Comparison of ENCODE assay signal across 8 mouse cellular contexts in the genomic region with DNA sequence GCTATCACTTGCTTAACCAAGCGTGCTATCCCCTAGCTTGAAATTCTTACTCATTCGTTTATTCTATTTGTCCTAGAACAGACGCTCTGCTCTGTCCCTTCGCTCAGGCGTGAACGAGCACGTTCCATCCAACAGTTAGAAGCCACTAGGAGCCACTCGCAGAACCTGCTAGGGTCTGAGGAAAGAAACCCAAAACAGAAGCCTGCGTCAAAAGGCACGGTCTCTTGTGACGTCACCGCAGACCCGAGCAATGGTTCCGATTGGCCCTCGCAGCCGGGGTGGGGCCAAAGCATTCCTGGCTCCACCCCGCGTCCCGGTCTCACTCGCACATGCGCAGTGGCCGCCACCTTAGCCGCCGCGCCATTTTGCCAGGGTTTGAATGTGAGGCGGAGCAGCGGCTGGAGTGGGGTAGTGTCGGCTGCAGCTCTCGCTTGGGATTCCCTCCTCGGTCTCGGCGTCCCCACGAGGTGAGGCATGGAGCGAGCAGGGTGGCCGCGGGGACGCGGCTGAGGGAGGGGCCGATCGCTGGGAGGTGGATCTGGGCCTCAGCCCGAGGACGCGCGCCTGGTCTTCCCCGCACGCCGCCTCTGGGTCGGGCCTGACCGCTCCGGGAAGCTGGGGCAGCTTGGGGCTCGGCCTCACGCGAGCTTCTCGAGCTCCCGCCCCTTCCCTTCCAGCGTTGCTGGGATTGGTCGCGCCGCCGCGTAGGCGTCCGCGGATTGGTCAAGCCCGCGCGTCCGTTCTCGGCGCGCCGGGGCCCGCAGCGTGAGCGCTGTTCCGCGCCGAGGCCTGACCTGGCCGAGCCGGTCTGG. TPM values are rescaled to one million over a fixed set of nuclear protein-coding genes. Genes with fewer than 3 reads are reported as not detected.
A peak's percentile ranks its signal among the peaks of the same experiment; 100 is the strongest.
DNase-seq lines count a peak whose midpoint lies in the region; ATAC-seq and TF ChIP-seq lines count a peak whose summit lies in the region.

A gene (plus strand): TSS at position 330 of the 812 bp plus-strand sequence.

- peak; percentile 98 for DNase-seq in brain, embryonic 14.5 days (ENCODE audit: low read depth)
- peak; percentile 85 for DNase-seq in liver, adult 2 months (ENCODE audit: extremely low read depth, low read depth, low spot score)
- DNase-seq in splenic B cell, adult 2 months (ENCODE audit: low read depth, low spot score) = peak; percentile 99

- H3K36me3 ChIP-seq in C2C12 (ENCODE audit: control insufficient read depth, insufficient read depth) (peaks cover 20% of the 10 kb centered on the region), myocyte (ENCODE audit: control insufficient read depth, insufficient read depth) (no peaks in the 10 kb centered on the region)
- H3K36me3 ChIP-seq in erythroblast, embryonic 14.5 days (ENCODE audit: control insufficient read depth) = peaks cover 26% of the 10 kb centered on the region
- no peaks in the 10 kb centered on the region for H3K36me3 ChIP-seq in heart, embryonic 11.5 days (ENCODE audit: control insufficient read depth, insufficient read depth, low read length)
- 0 out of 2 replicates have a peak, but pooled peaks cover 3% of the 10 kb centered on the region for H3K36me3 ChIP-seq in kidney, embryonic 16.5 days (ENCODE audit: insufficient read depth, low read length)
- H3K36me3 ChIP-seq in liver, adult 2 months (ENCODE audit: control insufficient read depth, insufficient read depth, low read length) = no peaks in the 10 kb centered on the region
- H3K36me3 ChIP-seq in splenic B cell, adult 2 months (ENCODE audit: control insufficient read depth, insufficient read depth, low read length, poor library complexity, severe bottlenecking) = no peaks in the 10 kb centered on the region

- no peak for TF ChIP-seq CTCF in C2C12 (IDR thresholded peaks at IDR 0.05; ENCODE audit: control insufficient read depth, insufficient read depth, insufficient read length)
- no peak for TF ChIP-seq CTCF in brain, embryonic 14.5 days (IDR thresholded peaks at IDR 0.05; ENCODE audit: borderline replicate concordance, extremely low read depth, insufficient read depth, insufficient read length)
- TF ChIP-seq CTCF in liver, adult 2 months (IDR thresholded peaks at IDR 0.05; ENCODE audit: low read depth, low read length) = no peak

- H3K27me3 ChIP-seq in C2C12 (ENCODE audit: control insufficient read depth, insufficient read depth, insufficient read length) (no peaks in the 10 kb centered on the region), myocyte (ENCODE audit: control insufficient read depth, insufficient read depth, insufficient read length) (no peaks in the 10 kb centered on the region)
- no peaks in the 10 kb centered on the region for H3K27me3 ChIP-seq in erythroblast, embryonic 14.5 days (ENCODE audit: control insufficient read depth)
- H3K27me3 ChIP-seq in heart, embryonic 11.5 days (ENCODE audit: control insufficient read depth, insufficient read depth, low read length) = no peaks in the 10 kb centered on the region
- no peaks in the 10 kb centered on the region for H3K27me3 ChIP-seq in kidney, embryonic 16.5 days (ENCODE audit: insufficient read depth, low read length)
- no peaks in the 10 kb centered on the region for H3K27me3 ChIP-seq in liver, adult 2 months (ENCODE audit: control insufficient read depth, insufficient read depth, low read length)
- H3K27me3 ChIP-seq in splenic B cell, adult 2 months (ENCODE audit: control insufficient read depth, insufficient read depth, low read length, poor library complexity, severe bottlenecking) = no peaks in the 10 kb centered on the region

- H3ac ChIP-seq in C2C12 (ENCODE audit: control insufficient read depth, insufficient read length, low read depth) = peak within 1 kb of the TSS; percentile 95
- H3ac ChIP-seq in myocyte (ENCODE audit: control insufficient read depth, insufficient read length) = peak within 1 kb of the TSS; percentile 56

- H3K79me3 ChIP-seq in C2C12 (ENCODE audit: low read depth) = peaks cover 44% of the 10 kb centered on the region

- under 1% methylated on average over 80 of the region's 80 CpGs for WGBS in heart, embryonic 11.5 days (ENCODE audit: insufficient replicate concordance)
- WGBS in kidney, embryonic 16.5 days = under 1% methylated on average over 80 of the region's 80 CpGs
- WGBS in liver, adult 2 months = 1% methylated on average over 80 of the region's 80 CpGs

- peak; percentile 96 for ATAC-seq in heart, embryonic 11.5 days (replicated peaks; ENCODE audit: insufficient number of reproducible peaks, low FRiP score, low TSS enrichment)
- ATAC-seq in kidney, embryonic 16.5 days (ENCODE audit: low FRiP score, low TSS enrichment) = peak; percentile 99

- H3K79me2 ChIP-seq in C2C12 (ENCODE audit: control insufficient read depth, insufficient read depth) = peaks cover 52% of the 10 kb centered on the region
- peaks cover 20% of the 10 kb centered on the region; the same call in 1 of the 2 replicates for H3K79me2 ChIP-seq in liver, adult 2 months (ENCODE audit: control insufficient read depth, insufficient read depth, low read length)
- H3K79me2 ChIP-seq in myocyte (ENCODE audit: control insufficient read depth, insufficient read depth) = peaks cover 46% of the 10 kb centered on the region

- peak within 1 kb of the TSS; percentile 98 for H3K9ac ChIP-seq in heart, embryonic 11.5 days (ENCODE audit: low read depth, low read length)
- peak within 1 kb of the TSS; percentile 91 for H3K9ac ChIP-seq in kidney, embryonic 16.5 days (replicated peaks; ENCODE audit: low read length)
- peak within 1 kb of the TSS; percentile 92 for H3K9ac ChIP-seq in liver, adult 2 months (ENCODE audit: low read depth, low read length)

- H3K4me3 ChIP-seq in C2C12 (ENCODE audit: insufficient read depth, poor library complexity, severe bottlenecking) (peak within 1 kb of the TSS; percentile 69), myocyte (peak within 1 kb of the TSS; percentile 69)
- H3K4me3 ChIP-seq in erythroblast, embryonic 14.5 days (replicated peaks) = peak within 1 kb of the TSS; percentile 97
- peak within 1 kb of the TSS; percentile 70 for H3K4me3 ChIP-seq in heart, embryonic 11.5 days (ENCODE audit: low read depth, low read length)
- H3K4me3 ChIP-seq in kidney, embryonic 16.5 days (ENCODE audit: low read length) = peak within 1 kb of the TSS; percentile 96
- H3K4me3 ChIP-seq in liver, adult 2 months (ENCODE audit: insufficient read depth, low read depth, low read length) = peak within 1 kb of the TSS; percentile 90

- peaks cover 49% of the 10 kb centered on the region for H3K4me1 ChIP-seq in erythroblast, embryonic 14.5 days (ENCODE audit: control insufficient read depth)
- H3K4me1 ChIP-seq in heart, embryonic 11.5 days (ENCODE audit: control insufficient read depth, insufficient read depth, low read length) = peaks cover 9% of the 10 kb centered on the region
- peaks cover 13% of the 10 kb centered on the region for H3K4me1 ChIP-seq in kidney, embryonic 16.5 days (ENCODE audit: insufficient read depth, low read length)
- peaks cover 7% of the 10 kb centered on the region for H3K4me1 ChIP-seq in liver, adult 2 months (ENCODE audit: control insufficient read depth, insufficient read depth, low read length)

- H3K4me2 ChIP-seq in heart, embryonic 11.5 days = peak within 1 kb of the TSS; percentile 91
- peak within 1 kb of the TSS; percentile 97 for H3K4me2 ChIP-seq in kidney, embryonic 16.5 days (replicated peaks; ENCODE audit: low read depth, low read length)
- H3K4me2 ChIP-seq in myocyte (ENCODE audit: low read depth) = peak within 1 kb of the TSS; percentile 73

- H3K9me3 ChIP-seq in erythroblast, embryonic 14.5 days (ENCODE audit: control insufficient read depth, low read length) = no peaks in the 10 kb centered on the region
- H3K9me3 ChIP-seq in heart, embryonic 11.5 days (replicated peaks; ENCODE audit: control insufficient read depth, low read length) = no peaks in the 10 kb centered on the region; the same call in 1 of the 2 replicates
- no peaks in the 10 kb centered on the region for H3K9me3 ChIP-seq in kidney, embryonic 16.5 days (ENCODE audit: low read length)

- peak; percentile 58; the same call in 1 of the 2 replicates for TF ChIP-seq POLR2A in brain, embryonic 14.5 days (IDR thresholded peaks at IDR 0.05; ENCODE audit: borderline replicate concordance, extremely low read depth, insufficient read depth, insufficient read length, poor library complexity, severe bottlenecking)
- no peak; the same call in 1 of the 2 replicates for TF ChIP-seq POLR2A in liver, adult 2 months (IDR thresholded peaks at IDR 0.05; ENCODE audit: extremely low read depth, insufficient read depth, low read length)
- peak; percentile 98 for TF ChIP-seq POLR2A in myocyte (IDR thresholded peaks at IDR 0.05; ENCODE audit: insufficient read length, low read depth)

- H3K27ac ChIP-seq in heart, embryonic 11.5 days (ENCODE audit: low read depth, low read length) = peak within 1 kb of the TSS; percentile 99
- H3K27ac ChIP-seq in kidney, embryonic 16.5 days (ENCODE audit: low read length) = peak within 1 kb of the TSS; percentile 99
- peak within 1 kb of the TSS; percentile 84 for H3K27ac ChIP-seq in liver, adult 2 months (replicated peaks; ENCODE audit: insufficient read depth, low read depth, low read length)

TF ChIP-seq in C2C12, 6 proteins besides CTCF, POLR2A, EP300 and RAD21:
- peak; percentile 33 for TF ChIP-seq MAX (IDR thresholded peaks at IDR 0.05)
- TF ChIP-seq USF1 (IDR thresholded peaks at IDR 0.05; ENCODE audit: low read depth) = no peak

TF ChIP-seq in myocyte, 11 proteins besides CTCF, POLR2A, EP300 and RAD21 (continues in another document):
- TF ChIP-seq MAX (IDR thresholded peaks at IDR 0.05; ENCODE audit: low read depth) (no peak), CEBPB (IDR thresholded peaks at IDR 0.05; ENCODE audit: insufficient read depth, poor library complexity, severe bottlenecking) (no peak), E2F4 (IDR thresholded peaks at IDR 0.05; ENCODE audit: insufficient read depth) (peak; percentile 88), SRF (IDR thresholded peaks at IDR 0.05; ENCODE audit: control insufficient read depth, insufficient read length, low read depth) (peak; percentile 71), MYOG (IDR thresholded peaks at IDR 0.05; ENCODE audit: control insufficient read depth in 1 of 3, insufficient read depth in 1 of 3, insufficient read length in 2 of 3, low read depth in 2 of 3) (peak in 1 of 3 experiments; percentile 1), TCF12 (IDR thresholded peaks at IDR 0.05; ENCODE audit: insufficient read depth, poor library complexity, severe bottlenecking) (no peak), USF1 (IDR thresholded peaks at IDR 0.05; ENCODE audit: low read depth) (no peak), POLR2AphosphoS2 (IDR thresholded peaks at IDR 0.05; ENCODE audit: insufficient read length, low read depth) (peak; percentile 90), TCF3 (IDR thresholded peaks at IDR 0.05; ENCODE audit: insufficient read length, low read depth) (no peak)

RNA-seq across cellular contexts. Expression of the gene that starts here (rescaled TPM):
- 41.5 TPM for polyA plus RNA-seq in C2C12 (2012; fragmentation: generic; extraction: Trizol)
- 77.9 and 78.5 TPM in 2 replicates for polyA plus RNA-seq in brain, embryonic 14.5 days (2012; rRNA removed)
- 0.16 and 0.22 TPM in 2 replicates for polyA plus RNA-seq in erythroblast, embryonic 14.5 days (2012)
- 124 and 146 TPM in 2 replicates for polyA plus RNA-seq in heart, embryonic 11.5 days (2014; fragmentation: Nextera tagmentation; extraction: Ambion mirVana)
- 135 and 140 TPM in 2 replicates for polyA plus RNA-seq in kidney, embryonic 16.5 days (2015; fragmentation: Nextera tagmentation; extraction: Ambion mirVana)
- 27.0 and 29.7 TPM in 2 replicates for total RNA-seq in liver, adult 2 months (2014; rRNA removed)
- 8.3 and 10.7 TPM in 2 replicates for polyA plus RNA-seq in liver, adult 2 months (2012; rRNA removed)
- polyA plus RNA-seq in myocyte (2012; fragmentation: generic; extraction: Trizol) = 26.7 TPM

Comparison
In these comparisons a context has a peak if more than half of its experiments do, and no peak if none do; other contexts are left out.
1. Peak in every context shown above with its lines: DNase-seq, ATAC-seq, H3K4me3 ChIP-seq and H3K27ac ChIP-seq.